Mouse (Mus musculus): Measurements from ENCODE around the gene Tns3.

Gene Tns3

DNA sequence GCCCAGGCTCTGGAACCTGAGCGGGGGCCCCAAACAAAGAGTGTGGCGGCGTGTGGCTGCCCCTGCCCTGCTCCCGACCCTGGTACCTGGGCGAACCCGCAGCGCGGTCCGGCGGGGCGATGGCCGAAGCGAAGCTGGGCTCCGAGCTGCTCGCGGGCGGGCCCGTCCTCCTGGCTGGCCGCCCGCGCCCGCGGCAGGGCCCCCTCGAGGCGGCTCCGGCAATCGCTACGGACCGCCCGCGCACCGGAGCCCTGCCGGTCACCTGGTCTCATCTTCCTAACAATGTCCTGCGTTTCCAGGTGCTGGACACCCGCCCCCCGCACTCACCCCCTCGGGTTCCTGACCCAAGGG lies at the start of gene Tns3:
TSS of gene Tns3 (minus strand) at position 143 of the 351 bp plus-strand sequence.
- peak; percentile 65 for DNase-seq (ENCODE audit: low spot score)

- DNase-seq (ENCODE audit: low spot score), result no peak
These were observed 42.1 kb upstream of the Tns3 start for GRCm38 (mm10) chr11:8706246-8707041.

GRCm38 (mm10) chr11:8705156-8705555 lies 40.8 kb upstream of the Tns3 start:
- DNase-seq (ENCODE audit: low spot score), result no peak

GRCm38 (mm10) chr11:8703876-8704275 lies 39.5 kb upstream of the Tns3 start:
- no peak for DNase-seq (ENCODE audit: low spot score)

GRCm38 (mm10) chr11:8702532-8702886 lies 38.2 kb upstream of the Tns3 start:
- no peak for DNase-seq (ENCODE audit: low spot score)

DNA sequence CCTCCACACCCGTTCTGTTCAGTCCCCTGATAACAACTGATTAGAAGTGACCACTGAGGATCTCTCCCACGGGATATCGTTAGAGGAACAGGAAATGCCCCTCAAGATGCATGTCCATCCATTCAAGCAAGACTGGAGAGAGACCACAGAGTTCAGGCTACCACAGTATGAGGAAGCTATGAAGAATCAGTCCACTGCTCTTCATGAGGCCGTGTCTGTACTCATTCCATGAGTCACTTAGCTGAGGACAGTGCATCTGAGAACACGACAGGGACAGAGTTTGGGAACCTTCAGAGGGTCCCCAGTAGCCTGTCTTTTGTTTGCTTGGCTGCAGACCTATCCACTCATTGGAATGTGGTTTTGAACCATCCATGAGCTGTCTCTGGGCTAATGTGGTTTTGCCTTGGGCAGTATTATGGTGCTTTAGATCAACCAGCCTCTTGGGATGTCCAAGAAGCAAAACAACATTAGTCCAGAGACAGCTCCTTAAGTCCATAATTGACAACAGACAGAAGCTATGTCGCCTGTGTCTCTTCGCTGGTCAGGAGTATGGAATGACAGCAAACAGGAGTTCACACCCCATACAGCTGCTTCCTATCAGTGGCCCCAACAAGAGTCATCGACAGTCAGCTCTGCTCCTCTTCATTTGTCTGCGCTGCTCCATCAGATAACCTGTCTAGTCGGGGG lies 37.7 kb upstream of the Tns3 start:
- DNase-seq (ENCODE audit: low spot score), result peak; percentile 33

- no peak for DNase-seq (ENCODE audit: low spot score)
These were observed 37.1 kb upstream of the Tns3 start for GRCm38 (mm10) chr11:8701400-8701799.

- DNase-seq (ENCODE audit: low spot score), result no peak
These were observed 36.4 kb upstream of the Tns3 start for GRCm38 (mm10) chr11:8700641-8701221.

DNA sequence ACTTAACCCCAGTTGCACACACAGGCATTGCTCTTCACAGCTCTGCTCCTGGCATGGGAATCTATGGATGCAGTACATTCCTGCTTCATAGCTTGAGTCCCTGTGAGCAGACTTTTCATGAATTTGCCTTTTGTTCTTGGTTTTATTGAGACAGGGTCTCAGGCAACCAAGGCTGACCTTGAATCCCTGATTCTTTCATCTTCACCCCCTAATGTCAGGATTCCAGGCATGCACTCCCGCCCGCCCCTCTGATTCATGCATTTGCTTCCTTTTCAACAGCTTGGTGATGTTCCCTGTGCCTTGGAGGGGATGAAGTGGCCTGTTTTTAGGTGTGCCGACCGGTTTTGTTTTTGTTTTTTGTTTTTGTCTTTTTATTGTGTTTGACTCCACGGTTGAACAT lies 35.4 kb upstream of the Tns3 start:
- DNase-seq (ENCODE audit: low spot score), result peak; percentile 18

DNA sequence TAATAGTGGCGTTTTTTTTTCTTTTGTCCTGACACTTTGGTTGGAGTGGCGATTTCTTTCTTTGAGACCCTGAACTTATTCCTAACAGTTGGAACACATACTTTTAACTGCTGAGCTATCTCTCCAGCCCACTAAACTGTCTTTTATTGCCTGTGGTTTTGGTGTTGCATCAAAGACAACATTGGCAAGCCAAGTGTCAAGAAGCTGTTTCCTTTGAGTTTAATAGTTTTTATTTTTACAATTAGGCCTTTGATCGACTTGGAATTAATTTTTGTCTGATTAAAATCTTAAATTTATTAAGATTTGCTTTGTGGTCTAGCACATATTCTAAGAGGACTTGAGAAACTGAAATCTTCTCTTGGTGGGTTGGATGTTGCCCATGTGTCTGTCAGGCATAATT lies 33.3 kb upstream of the Tns3 start:
- no peak for DNase-seq (ENCODE audit: low spot score)

- DNase-seq (ENCODE audit: low spot score), result no peak
These were observed 29.8 kb upstream of the Tns3 start for GRCm38 (mm10) chr11:8694096-8694495.

DNA sequence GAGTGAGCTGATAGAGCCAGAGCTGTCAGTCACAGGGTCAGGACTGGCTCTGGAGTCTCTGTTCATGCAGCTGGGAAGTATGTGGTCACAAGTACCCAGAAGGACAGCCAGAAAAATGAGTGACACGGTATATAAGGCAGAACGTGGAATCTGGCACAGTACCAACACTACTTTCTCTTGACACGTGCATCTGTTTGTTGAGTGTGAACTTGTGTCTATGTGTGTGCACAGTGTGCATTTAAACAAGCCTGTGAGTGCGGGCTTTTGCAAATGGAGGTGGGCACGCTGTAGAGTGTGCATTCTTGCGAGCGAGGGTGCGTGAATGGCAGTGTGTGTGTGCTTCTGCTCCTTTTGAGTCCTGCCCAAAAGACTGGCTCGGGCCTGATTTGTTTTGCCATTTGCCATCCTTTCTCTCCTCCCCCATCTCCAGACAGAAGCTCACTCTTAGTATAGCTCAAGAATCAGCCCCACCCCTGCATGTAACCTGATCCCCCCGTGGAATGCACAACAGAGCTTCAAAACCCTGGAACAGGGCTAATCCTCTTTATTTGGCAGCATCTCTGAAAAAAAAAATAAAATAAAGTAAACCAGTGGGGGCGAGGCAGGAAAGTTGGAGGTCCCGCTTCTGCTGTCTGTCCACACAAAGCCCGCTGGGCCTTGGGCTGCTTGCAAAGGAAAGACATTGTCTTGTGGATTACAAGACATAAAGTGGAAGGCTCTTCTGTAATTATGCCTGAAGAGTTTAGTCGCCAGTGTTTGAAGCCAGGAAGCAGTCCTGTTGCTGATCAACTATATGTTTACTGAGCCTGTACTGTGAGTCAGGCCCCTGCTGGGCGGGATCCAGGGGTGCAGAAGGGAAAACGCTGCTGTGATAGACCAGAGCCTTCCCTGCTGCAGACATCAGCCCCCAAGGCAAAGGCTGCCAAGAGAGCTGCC lies 28.5 kb upstream of the Tns3 start:
- DNase-seq (ENCODE audit: low spot score), result peak; percentile 85

GRCm38 (mm10) chr11:8692162-8692535 lies 27.8 kb upstream of the Tns3 start:
- DNase-seq (ENCODE audit: low spot score), result no peak

GRCm38 (mm10) chr11:8691605-8692004 lies 27.3 kb upstream of the Tns3 start:
- DNase-seq (ENCODE audit: low spot score), result peak; percentile 20

DNA sequence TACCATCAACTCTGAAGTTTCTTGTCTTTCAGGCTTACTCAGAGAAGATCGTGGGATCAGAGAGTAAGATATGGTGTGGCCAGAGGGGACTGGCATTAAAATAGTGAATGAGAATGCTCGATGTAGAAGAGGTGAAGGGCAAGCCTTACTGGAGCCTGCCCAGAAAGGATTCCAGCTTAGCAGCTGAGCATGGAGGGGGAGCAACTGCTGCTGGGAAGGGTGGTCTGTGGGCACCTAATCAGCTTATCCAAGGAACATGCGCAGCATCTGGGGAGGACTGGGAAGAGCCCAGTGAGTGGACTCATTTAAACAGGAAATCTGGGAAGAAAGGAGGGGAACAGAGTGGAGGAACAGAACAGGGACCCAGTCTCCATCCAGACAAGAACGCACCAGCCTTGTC lies 26.3 kb upstream of the Tns3 start:
- DNase-seq (ENCODE audit: low spot score), result no peak

DNA sequence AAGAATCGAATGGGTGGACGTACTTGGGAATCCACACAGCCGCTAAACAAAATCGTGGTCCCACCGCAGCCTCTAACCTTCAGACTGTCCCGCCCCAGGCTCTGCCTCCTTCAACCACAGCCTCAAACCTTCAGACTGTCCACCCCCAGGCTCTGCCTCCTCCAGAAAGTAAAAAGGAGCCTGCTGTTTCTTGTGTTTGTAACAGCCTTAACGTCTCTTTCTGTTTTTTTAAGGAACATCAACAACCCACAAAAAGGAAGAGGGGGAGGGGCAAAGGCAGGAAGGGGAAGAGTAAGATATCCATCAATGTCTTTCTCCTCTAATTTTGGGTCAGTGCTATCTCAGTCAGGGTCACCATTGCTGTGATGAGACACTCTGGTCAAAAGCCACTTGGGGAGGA lies 25.2 kb upstream of the Tns3 start:
- no peak for DNase-seq (ENCODE audit: low spot score)

DNA sequence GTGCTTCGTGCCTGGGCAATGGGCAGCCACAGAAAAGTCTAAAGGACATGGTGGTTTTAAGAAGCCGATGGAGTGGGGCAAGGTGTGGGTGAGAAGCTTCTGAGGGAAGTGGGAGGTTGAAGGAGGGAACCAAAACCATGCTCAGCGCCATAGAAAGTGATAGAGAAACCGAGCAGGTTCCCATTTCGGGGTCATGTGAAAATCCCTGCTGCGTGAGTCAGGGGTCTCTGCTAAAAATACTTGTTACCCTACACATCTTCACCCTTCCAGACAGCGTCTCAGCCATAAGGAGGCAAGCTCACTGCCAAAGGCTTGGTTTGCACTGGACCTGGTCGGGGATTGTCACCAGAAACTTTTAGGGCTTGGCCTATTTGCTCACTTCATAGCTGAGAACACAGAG lies 24.6 kb upstream of the Tns3 start:
- DNase-seq (ENCODE audit: low spot score), result no peak

GRCm38 (mm10) chr11:8686501-8686900 lies 22.2 kb upstream of the Tns3 start:
- DNase-seq (ENCODE audit: low spot score), result no peak

- DNase-seq (ENCODE audit: low spot score), result no peak
These were observed 21.7 kb upstream of the Tns3 start for GRCm38 (mm10) chr11:8686061-8686460.

GRCm38 (mm10) chr11:8685195-8685594 lies 20.9 kb upstream of the Tns3 start:
- DNase-seq (ENCODE audit: low spot score), result no peak

- no peak for DNase-seq (ENCODE audit: low spot score)
These were observed 19.9 kb upstream of the Tns3 start for GRCm38 (mm10) chr11:8684262-8684661.

DNA sequence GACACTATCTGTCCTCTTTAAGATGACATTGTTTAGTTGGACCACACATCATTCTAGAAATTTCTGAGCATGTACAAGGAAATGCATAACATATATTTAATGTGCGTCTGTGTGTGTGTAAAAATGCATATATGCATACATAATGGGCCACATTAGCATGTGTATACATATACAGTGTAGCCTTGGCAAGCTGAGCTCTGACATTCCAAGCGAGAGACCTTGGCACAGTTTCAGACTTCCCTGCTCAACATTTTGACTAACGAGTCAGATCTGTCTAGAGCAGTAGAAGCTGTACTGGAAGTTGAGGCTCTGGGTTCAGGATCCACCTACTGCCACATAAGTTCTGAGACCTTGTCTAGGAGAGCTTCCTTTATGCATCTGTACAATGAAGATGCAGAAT lies 17.0 kb upstream of the Tns3 start:
- DNase-seq (ENCODE audit: low spot score), result no peak
